Mouse (Mus musculus): Measurements from ENCODE around the gene Sertad1. TPM values are rescaled to one million over a fixed set of nuclear protein-coding genes. Genes with fewer than 3 reads are reported as not detected.
"Not testable (repeated sequence)": the region's sequence is repeated elsewhere in the genome, so short reads cannot be mapped to it uniquely, and the experiment has no call there.

Gene Sertad1
- total RNA-seq, 2 experiments from 2014 or later = 1.9 to 8.9 TPM

DNA sequence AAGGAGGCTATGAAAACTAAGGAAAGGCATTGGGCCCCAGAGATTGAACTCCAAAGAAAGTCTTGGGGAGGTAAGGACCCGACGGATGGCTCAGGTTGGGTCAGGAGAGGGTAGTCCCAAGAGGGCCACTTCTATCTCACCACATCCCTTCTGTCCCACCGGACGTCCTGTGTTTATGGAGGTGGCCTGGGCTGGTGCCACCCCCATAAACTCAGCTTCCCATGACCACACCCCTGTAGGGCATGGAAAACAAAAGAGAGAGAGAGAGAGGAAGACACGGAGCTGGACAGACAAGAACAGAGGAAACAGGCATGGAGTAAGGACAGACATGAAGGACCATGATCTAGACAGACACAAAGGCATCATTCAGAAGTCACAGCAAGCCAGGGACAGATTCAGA, 6.7 kb downstream of the Sertad1 start:
- ATAC-seq (replicated peaks; ENCODE audit: poor library complexity, severe bottlenecking) = no peak

GRCm38 (mm10) chr7:27494659-27495367, 8.1 kb downstream of the Sertad1 start:
- ATAC-seq (replicated peaks; ENCODE audit: poor library complexity, severe bottlenecking) = not testable (repeated sequence)

DNA sequence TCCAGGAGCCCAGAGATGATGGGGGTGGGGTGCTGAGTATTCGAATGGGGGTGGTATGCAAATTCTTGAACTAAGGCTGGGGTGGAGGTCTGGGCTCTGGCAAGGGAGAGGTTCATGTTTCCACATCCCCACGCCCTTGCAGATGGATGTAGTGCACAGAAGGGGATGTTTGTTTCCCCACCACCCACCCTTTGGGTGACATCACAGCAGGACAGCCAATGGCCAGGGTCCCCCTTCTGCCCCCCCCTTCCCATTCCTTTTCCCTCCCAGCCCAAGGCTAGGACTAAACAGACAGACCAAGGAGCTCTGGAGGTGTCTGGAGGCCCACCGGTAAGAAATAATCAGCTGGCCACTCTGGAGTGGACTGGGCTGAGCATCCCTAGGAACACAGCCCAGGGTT, 12.3 kb downstream of the Sertad1 start, which contains the start of gene Prx:
Gene Prx, plus strand, starts transcription at position 289 of the 400 bp plus-strand sequence.
- no peak for ATAC-seq (replicated peaks; ENCODE audit: poor library complexity, severe bottlenecking)

GRCm38 (mm10) chr7:27501620-27502019, 14.9 kb downstream of the Sertad1 start:
- no peak for ATAC-seq (replicated peaks; ENCODE audit: poor library complexity, severe bottlenecking)

DNA sequence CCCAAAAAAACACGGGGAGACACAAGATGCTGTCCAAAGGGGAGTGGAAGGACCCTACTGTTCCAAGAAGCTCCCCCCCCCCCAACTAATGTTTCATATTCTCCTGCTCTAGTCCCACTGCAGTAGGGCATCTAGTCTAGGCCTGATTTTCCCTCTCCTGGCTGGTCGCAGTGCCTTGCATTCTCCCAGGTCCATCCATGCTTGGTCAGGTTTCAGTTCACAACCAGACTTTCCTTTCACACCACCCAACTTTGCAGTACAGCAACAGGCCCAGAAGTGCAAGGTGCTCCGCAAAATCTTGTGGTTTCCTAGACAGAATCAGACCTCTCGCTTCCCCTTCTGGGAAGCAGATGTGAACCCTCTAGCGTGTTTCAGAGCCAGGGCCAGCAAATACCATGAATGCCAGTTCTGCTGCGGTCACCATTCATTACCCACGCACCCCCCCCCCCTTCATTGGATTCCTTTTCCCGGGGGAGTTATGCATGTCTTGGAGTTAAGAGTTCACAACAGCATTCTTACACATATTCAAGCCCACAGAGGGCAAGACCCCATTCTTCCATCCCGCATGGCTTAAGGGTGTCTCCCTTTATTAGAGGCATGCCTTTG, 20.2 kb downstream of the Sertad1 start:
- ATAC-seq (replicated peaks; ENCODE audit: poor library complexity, severe bottlenecking) = peak; percentile 63

DNA sequence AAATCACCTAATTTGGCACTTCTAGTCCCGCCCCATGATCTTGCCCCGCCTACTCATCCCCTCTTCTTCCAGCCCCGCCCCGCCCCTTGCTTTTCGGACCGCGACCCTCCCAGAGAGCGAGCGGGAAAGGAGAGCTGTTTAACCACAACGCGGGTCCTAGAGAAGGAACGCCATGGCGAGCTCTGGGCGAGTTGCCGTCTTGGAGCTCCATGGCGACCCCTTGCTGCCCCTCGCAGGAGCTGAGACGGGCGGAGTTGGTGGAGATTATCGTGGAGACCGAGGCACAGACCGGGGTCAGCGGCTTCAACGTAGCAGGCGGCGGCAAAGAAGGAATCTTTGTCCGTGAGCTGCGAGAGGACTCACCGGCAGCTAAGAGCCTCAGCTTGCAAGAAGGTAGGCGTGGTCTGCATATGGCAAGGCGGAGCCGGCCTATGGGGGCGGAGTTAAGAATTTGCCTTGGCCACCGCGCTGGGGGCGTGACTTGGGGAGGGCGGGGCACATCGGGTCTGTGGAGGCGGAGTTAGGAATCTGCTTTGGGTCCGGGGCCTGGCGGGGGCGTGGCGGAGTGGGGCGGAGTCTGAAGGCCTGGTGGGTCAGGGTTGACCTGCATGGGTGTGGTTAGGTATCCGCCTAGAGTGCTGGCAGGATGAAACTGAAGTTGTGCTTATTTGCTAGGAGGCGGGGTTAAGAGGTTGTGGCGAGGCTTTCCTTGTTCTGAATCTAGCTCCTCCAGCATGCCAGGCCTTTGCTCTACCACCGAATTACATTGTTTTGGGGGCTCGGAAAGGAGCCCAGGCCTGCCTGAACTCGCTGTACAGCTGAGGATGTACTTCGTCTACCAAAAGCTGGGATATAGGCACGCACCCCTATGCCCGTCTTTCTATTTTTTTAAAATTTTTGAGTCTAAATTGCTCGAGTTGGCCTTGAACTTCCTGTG, 21.3 kb downstream of the Sertad1 start:
- peak; percentile 88 for ATAC-seq (replicated peaks; ENCODE audit: poor library complexity, severe bottlenecking)

DNA sequence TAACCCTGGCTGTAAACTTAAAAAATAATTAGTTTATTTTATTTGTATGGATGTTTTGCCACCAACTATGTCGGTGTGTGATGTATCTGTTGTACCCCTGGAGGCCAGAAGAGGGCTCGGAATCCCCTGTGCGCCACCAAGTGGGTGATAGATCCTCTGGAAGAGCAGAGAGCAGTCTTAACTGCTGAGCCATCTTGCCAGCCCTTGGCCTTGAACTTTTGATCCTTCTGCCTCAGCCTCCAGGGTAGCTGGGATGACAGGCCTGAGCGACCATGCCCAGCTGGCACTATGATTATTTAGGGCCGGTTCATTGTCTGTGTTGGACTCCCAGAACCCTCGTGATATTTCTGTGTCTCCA, 21.9 kb downstream of the Sertad1 start:
- peak; percentile 58 for ATAC-seq (replicated peaks; ENCODE audit: poor library complexity, severe bottlenecking)

- ATAC-seq (replicated peaks; ENCODE audit: poor library complexity, severe bottlenecking) = no peak
Measured at GRCm38 (mm10) chr7:27510809-27511208, 24.1 kb downstream of the Sertad1 start.

DNA sequence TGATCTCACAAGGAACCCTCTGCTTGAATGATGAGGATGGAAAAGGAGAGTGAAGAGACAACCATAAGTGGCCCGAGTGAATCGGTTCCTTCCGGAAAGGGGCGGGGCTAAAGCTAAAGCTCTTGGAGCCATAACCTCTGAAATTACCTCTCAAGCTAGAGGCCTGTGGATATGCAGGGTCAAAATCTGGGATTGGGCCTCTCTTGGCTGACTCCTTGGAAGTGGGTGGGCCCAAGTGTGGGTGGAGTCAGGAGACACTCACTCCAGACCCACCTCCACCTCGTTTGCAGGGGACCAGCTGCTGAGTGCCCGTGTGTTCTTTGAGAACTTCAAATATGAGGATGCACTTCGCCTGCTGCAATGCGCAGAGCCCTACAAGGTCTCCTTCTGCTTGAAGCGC, 28.3 kb downstream of the Sertad1 start:
- ATAC-seq (replicated peaks; ENCODE audit: poor library complexity, severe bottlenecking) = no peak

DNA sequence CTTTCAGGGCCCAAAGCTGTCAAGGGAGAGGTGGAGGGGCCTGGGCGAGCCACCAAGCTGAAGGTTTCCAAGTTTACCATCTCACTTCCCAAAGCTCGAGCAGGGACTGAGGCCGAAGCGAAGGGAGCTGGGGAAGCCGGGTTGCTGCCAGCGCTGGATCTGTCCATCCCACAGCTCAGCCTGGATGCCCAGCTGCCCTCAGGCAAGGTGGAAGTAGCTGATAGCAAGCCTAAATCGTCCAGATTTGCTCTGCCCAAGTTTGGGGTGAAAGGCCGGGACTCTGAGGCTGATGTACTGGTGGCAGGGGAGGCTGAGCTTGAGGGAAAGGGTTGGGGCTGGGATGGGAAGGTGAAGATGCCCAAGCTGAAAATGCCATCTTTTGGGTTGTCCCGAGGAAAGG, 31.6 kb downstream of the Sertad1 start:
- no peak for ATAC-seq (replicated peaks; ENCODE audit: poor library complexity, severe bottlenecking)

GRCm38 (mm10) chr7:27520104-27520503, 33.4 kb downstream of the Sertad1 start:
- no peak for ATAC-seq (replicated peaks; ENCODE audit: poor library complexity, severe bottlenecking)

DNA sequence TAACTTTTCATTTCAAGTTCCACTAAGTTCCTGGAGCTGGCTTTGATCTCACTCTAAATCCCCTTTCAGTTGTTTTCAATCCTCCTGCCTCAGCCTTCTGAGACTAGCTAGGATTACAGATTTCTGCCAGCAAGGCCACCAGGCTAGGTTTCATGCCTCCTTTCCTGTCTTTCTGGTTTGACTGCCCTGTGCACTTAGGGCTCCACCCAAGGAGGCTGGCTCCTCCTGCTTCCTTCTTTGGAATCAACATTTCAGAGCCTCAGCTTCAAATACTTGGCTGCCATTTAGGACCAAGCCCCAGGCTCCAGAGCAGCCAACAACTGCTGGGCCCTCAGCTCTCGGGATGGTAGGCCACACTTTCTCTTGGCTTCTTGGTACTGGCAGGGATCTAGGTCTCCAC, 33.9 kb downstream of the Sertad1 start:
- ATAC-seq (replicated peaks; ENCODE audit: poor library complexity, severe bottlenecking) = no peak

DNA sequence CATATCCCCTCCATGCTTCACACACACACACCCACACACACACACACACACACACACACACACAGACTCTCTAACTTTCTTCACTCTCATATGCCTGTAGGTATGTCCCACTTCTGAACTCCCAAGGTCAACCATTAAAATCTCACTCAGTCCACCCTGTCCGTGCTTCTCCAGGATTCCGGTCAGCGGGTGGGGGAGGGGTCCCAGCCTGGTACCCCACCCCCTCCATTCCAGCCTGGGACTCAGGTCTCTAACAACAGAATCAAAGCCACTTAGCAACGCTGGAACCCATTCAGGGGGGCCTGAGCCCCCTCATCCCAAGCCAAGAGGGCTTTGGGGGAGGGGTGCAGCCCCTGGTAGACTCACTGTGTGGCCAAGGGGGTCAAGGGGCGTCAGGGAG, 36.3 kb downstream of the Sertad1 start, which contains the start of gene Hipk4:
Gene Hipk4, plus strand, starts transcription at position 301 of the 400 bp plus-strand sequence.
- ATAC-seq (replicated peaks; ENCODE audit: poor library complexity, severe bottlenecking) = no peak

DNA sequence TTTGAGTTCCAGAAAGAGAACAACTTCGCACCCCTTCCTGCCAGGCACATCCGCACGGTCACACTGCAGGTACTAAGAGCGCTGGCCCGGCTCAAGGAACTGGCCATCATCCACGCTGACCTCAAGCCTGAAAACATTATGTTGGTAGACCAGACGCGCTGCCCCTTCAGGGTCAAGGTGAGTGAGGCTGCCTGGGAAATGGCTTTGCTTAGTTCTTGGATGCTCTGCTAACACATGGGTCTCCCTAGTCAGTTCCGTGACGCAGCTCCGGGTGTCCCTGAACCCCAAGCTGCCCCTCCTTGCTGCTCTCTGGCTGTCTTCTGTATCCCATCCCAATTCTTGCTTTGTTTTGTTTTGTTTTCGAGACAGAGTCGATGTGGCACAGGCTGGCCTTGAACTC, 37.1 kb downstream of the Sertad1 start:
- no peak for ATAC-seq (replicated peaks; ENCODE audit: poor library complexity, severe bottlenecking)

GRCm38 (mm10) chr7:27526039-27526827, 39.5 kb downstream of the Sertad1 start:
- ATAC-seq (replicated peaks; ENCODE audit: poor library complexity, severe bottlenecking) = peak; percentile 73

GRCm38 (mm10) chr7:27529070-27529469, 42.4 kb downstream of the Sertad1 start:
- no peak for ATAC-seq (replicated peaks; ENCODE audit: poor library complexity, severe bottlenecking)

DNA sequence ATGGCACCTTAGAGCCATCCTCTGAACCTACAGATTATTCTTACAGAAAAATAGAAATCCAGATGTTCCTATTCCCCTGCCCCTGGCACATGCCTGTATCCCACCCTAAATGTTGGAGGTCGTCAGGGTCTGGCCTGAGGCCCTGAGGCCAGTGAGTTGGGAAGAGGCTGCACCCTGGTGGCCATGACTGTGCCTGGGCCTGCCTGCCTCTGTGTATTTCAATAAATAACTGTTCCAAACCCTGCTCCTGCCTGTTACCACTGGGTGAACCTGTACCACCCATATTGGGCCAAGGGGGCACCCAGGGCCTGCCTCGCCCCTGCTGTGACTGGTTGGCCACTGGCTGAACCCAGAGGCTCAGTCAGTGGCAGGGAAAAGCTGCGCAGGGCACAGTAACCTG, 44.2 kb downstream of the Sertad1 start:
- ATAC-seq (replicated peaks; ENCODE audit: poor library complexity, severe bottlenecking) = no peak

DNA sequence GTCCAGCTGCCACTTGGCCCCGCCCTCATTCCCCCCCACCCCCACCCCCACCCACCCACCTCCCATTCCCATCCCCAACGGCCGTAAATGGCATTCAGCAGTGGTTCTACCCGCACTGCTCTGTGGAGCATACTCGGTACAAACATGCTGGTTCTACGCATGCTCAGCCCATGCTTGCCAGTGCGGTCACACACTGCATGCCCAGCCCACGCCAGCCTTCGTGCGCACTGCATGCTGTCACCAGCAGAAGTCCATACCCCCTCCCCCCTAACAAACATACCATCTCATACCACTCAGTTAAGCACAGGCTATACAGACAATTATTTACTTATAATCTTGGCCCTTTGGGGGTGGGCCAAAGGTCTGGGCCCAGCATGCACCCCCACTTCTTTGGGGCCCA, 45.0 kb downstream of the Sertad1 start:
- ATAC-seq (replicated peaks; ENCODE audit: poor library complexity, severe bottlenecking) = no peak

DNA sequence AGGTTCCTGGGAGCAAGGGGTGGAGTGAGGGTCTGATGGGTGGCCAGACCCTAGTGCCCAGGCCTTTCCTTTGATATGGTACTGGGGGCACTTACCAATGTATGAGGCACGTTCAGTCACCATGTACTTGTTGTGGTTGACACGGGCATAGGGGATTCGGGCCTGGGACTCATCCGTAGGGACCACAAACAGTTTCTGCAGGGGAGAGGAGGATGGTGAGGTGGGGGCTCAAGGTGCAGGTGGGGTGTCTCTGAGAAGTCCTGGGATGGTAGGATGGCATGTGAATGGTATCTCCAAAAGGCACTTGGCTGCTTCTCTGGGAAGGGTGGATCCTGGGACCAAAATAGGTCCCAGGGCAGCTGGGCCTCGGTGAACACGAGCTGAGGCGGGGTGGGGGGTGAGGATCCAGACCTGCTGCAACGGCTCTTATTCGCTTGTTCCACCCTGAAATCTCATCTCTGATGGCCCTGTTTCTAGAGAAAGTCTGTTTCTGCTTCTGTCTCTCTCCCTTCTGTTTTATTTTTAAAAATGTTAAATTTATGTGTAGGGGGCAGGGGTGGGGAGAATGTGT, 45.9 kb downstream of the Sertad1 start:
- no peak for ATAC-seq (replicated peaks; ENCODE audit: poor library complexity, severe bottlenecking)

GRCm38 (mm10) chr7:27535386-27535785, 48.7 kb downstream of the Sertad1 start:
- no peak for ATAC-seq (replicated peaks; ENCODE audit: poor library complexity, severe bottlenecking)

All from granulocyte monocyte progenitor cell, adult 5-6 weeks (primary cell).